Comparison of ENCODE assay signal across 25 mouse cellular contexts in genomic region chr19:23780105-23780504, GRCm38 (mm10). TPM values are rescaled to one million over a fixed set of nuclear protein-coding genes. Genes with fewer than 3 reads are reported as not detected.
DNase-seq lines count a peak whose midpoint lies in the region; ATAC-seq and TF ChIP-seq lines count a peak whose summit lies in the region.
"Had no signal": no experiment of that assay in that cellular context is flagged by ENCODE, and none has a peak within 500 bp of the region (broad histone marks: within the 10 kb centered on the region; RNA-seq: fewer than 3 reads in every experiment).

No protein-coding gene starts in this region.

- H3K4me3 ChIP-seq in stomach, postnatal 0 days (ENCODE audit: low read depth, low read length) = no peak overlapping the region
- H3K4me3 ChIP-seq: embryonic facial prominence, embryonic 10.5 days; embryonic facial prominence, embryonic 12.5 days; forebrain, embryonic 13.5 days; forebrain, embryonic 15.5 days had no signal

- no peaks in the 10 kb centered on the region for H3K36me3 ChIP-seq in stomach, postnatal 0 days (ENCODE audit: control insufficient read depth, insufficient read depth, low read length)
- H3K36me3 ChIP-seq: embryonic facial prominence, embryonic 10.5 days; embryonic facial prominence, embryonic 12.5 days; forebrain, embryonic 15.5 days; G1E had no signal

- no peak overlapping the region for H3K27ac ChIP-seq in stomach, postnatal 0 days (replicated peaks)
- H3K27ac ChIP-seq: embryonic facial prominence, embryonic 10.5 days; embryonic facial prominence, embryonic 12.5 days; forebrain, embryonic 13.5 days; forebrain, embryonic 15.5 days had no signal

- TF ChIP-seq CTCF in stomach, postnatal 0 days (IDR thresholded peaks at IDR 0.05; ENCODE audit: low read depth) = no peak

- 85% methylated on average over 4 of the region's 4 CpGs for WGBS in stomach, postnatal 0 days

- TF ChIP-seq EP300 in stomach, postnatal 0 days (optimal IDR thresholded peaks at IDR 0.05) = no peak

- no peaks in the 10 kb centered on the region for H3K27me3 ChIP-seq in stomach, postnatal 0 days (ENCODE audit: control insufficient read depth, insufficient read depth, low read length)
- H3K27me3 ChIP-seq: CH12.LX; embryonic facial prominence, embryonic 12.5 days; forebrain, embryonic 13.5 days; forebrain, embryonic 15.5 days had no signal

- no peak overlapping the region for H3K4me2 ChIP-seq in stomach, postnatal 0 days (replicated peaks; ENCODE audit: low read depth)
- H3K4me2 ChIP-seq: embryonic facial prominence, embryonic 12.5 days; forebrain, embryonic 13.5 days; forebrain, embryonic 15.5 days had no signal

- peak; percentile 62 for DNase-seq in heart, adult 11 months
- no peak for DNase-seq in heart, postnatal 25 days (ENCODE audit: low spot score)
- DNase-seq in lung, postnatal 36 days = peak; percentile 15
- no peak for DNase-seq in lung, adult 18-20 months
- DNase-seq in stomach, postnatal 0 days (ENCODE audit: low spot score) = no peak
- DNase-seq: adrenal gland, adult 8-10 months; adrenal gland, postnatal 14 days; adrenal gland, postnatal 36 days; B cell, adult 2 months; cerebellum, adult 11-12 months; cerebellum, adult 2 months; cerebellum, adult 9-10 months; cerebellum, postnatal 10 days; cerebellum, postnatal 25 days; forebrain, postnatal 0 days had no signal

- ATAC-seq in stomach, postnatal 0 days (ENCODE audit: low FRiP score, low TSS enrichment) = peak; percentile 87
- no peak for ATAC-seq in inflammation-experienced regulatory T-cells, adult 6 months
- ATAC-seq: activated CD4-positive, CD25-positive, alpha-beta regulatory T cell, adult 4 months; CD4-positive, CD25-positive, alpha-beta regulatory T cell, adult 4 months; forebrain, embryonic 13.5 days; forebrain, embryonic 15.5 days; forebrain, postnatal 0 days; Patski had no signal

- H3K4me1 ChIP-seq in stomach, postnatal 0 days (replicated peaks; ENCODE audit: control insufficient read depth, insufficient read depth) = no peaks in the 10 kb centered on the region

- H3K9ac ChIP-seq in stomach, postnatal 0 days (ENCODE audit: low read length) = no peak overlapping the region
- H3K9ac ChIP-seq: embryonic facial prominence, embryonic 12.5 days; forebrain, embryonic 13.5 days; forebrain, embryonic 15.5 days; forebrain, postnatal 0 days had no signal

- H3K9me3 ChIP-seq in stomach, postnatal 0 days (ENCODE audit: control insufficient read depth, low read length) = no peaks in the 10 kb centered on the region
- H3K9me3 ChIP-seq: embryonic facial prominence, embryonic 10.5 days; embryonic facial prominence, embryonic 12.5 days; forebrain, embryonic 13.5 days; forebrain, embryonic 15.5 days; G1E had no signal

- intact Hi-C loops in heart, postnatal 25 days (cut with DNase I) = no loop called here

RNA-seq across cellular contexts. Expression of gene Apba1, which starts 21.4 kb away (rescaled TPM):
- total RNA-seq in heart, postnatal 25 days (2021) = 1 to 10 TPM; 3.7 to 3.9 TPM
- polyA plus RNA-seq in stomach, postnatal 0 days (2015; fragmentation: Nextera tagmentation; extraction: Ambion mirVana) = 0.47 and 0.55 TPM in 2 replicates
- under 1 TPM in 1 of 3 experiments, not detected in 2; 0.16 TPM for polyA plus RNA-seq in inflammation-experienced regulatory T-cells, adult 6 months (2017; shearing (Covaris generic))
- polyA plus RNA-seq: activated CD4-positive, CD25-positive, alpha-beta regulatory T cell, adult 4 months; CD4-positive, CD25-positive, alpha-beta regulatory T cell, adult 4 months; G1E had no signal

Comparison
In these comparisons a context has a peak if more than half of its experiments do, and no peak if none do; other contexts are left out.
1. DNase-seq: peak in heart, adult 11 months (single experiment) and lung, postnatal 36 days (single experiment); none in heart, postnatal 25 days (single experiment), lung, adult 18-20 months (0 of 2) and stomach, postnatal 0 days (single experiment).